Mouse (Mus musculus): ENCODE data around the gene Ccnb3. TPM values are rescaled to one million over a fixed set of nuclear protein-coding genes. Genes with fewer than 3 reads are reported as not detected.

Ccnb3 gene
- not detected in 2 replicates for polyA plus RNA-seq (2012; rRNA removed)

GRCm38 (mm10) chrX:7041519-7041918 lies at the start of gene Ccnb3:
TSS of gene Ccnb3 (minus strand) at chrX:7041619.
- H3K27ac ChIP-seq (ENCODE audit: insufficient read depth, low read depth, low read length), result no peak within 1 kb of the TSS
- WGBS, result 95% methylated on average over 19 of the region's 19 CpGs
- no peaks in the 10 kb centered on the region for H3K4me1 ChIP-seq (ENCODE audit: control insufficient read depth, insufficient read depth, low read length)

GRCm38 (mm10) chrX:7090323-7090722 lies 48.9 kb upstream of the Ccnb3 start:
- Histone ChIP-seq H3K27me3 (replicated peaks; ENCODE audit: control insufficient read depth, insufficient read depth, low read length) (no peaks in the 10 kb centered on the region), H3K36me3 (ENCODE audit: control insufficient read depth, insufficient read depth, low read length) (no peaks in the 10 kb centered on the region), H3K4me3 (ENCODE audit: insufficient read depth, low read depth, low read length) (no peak overlapping the region), H3K4me1 (ENCODE audit: control insufficient read depth, insufficient read depth, low read length) (no peaks in the 10 kb centered on the region), H3K27ac (ENCODE audit: insufficient read depth, low read depth, low read length) (no peak overlapping the region)
- TF ChIP-seq POLR2A (IDR thresholded peaks at IDR 0.05; ENCODE audit: low read depth, low read length), result no peak
- TF ChIP-seq CTCF (conservative IDR thresholded peaks at IDR 0.05; ENCODE audit: insufficient read depth, insufficient read length, low read depth, low read length), result no peak
- DNase-seq, result no peak

More at GRCm38 (mm10) chrX:7041519-7041918, at the start of gene Ccnb3:
- TF ChIP-seq POLR2A (IDR thresholded peaks at IDR 0.05; ENCODE audit: low read depth, low read length) (no peak), CTCF (conservative IDR thresholded peaks at IDR 0.05; ENCODE audit: insufficient read depth, insufficient read length, low read depth, low read length) (no peak)
- no peak for DNase-seq
- Histone ChIP-seq H3K27me3 (replicated peaks; ENCODE audit: control insufficient read depth, insufficient read depth, low read length) (no peaks in the 10 kb centered on the region), H3K4me3 (ENCODE audit: insufficient read depth, low read depth, low read length) (no peak within 1 kb of the TSS), H3K36me3 (ENCODE audit: control insufficient read depth, insufficient read depth, low read length) (no peaks in the 10 kb centered on the region)

- H3K4me1 ChIP-seq (ENCODE audit: control insufficient read depth, insufficient read depth, low read length), result no peaks in the 10 kb centered on the region
- H3K27me3 ChIP-seq (replicated peaks; ENCODE audit: control insufficient read depth, insufficient read depth, low read length), result no peaks in the 10 kb centered on the region
- H3K27ac ChIP-seq (ENCODE audit: insufficient read depth, low read depth, low read length), result no peak overlapping the region
- H3K4me3 ChIP-seq (ENCODE audit: insufficient read depth, low read depth, low read length), result no peak overlapping the region
- H3K36me3 ChIP-seq (ENCODE audit: control insufficient read depth, insufficient read depth, low read length), result no peaks in the 10 kb centered on the region
- WGBS, result 72% methylated on average over 1 of the region's 1 CpGs
- TF ChIP-seq CTCF (conservative IDR thresholded peaks at IDR 0.05; ENCODE audit: insufficient read depth, insufficient read length, low read depth, low read length) (no peak), POLR2A (IDR thresholded peaks at IDR 0.05; ENCODE audit: low read depth, low read length) (no peak)
- no peak for DNase-seq
Observed at GRCm38 (mm10) chrX:7085878-7086277, 44.5 kb upstream of the Ccnb3 start.

- Histone ChIP-seq H3K27me3 (replicated peaks; ENCODE audit: control insufficient read depth, insufficient read depth, low read length) (no peaks in the 10 kb centered on the region), H3K27ac (ENCODE audit: insufficient read depth, low read depth, low read length) (no peak overlapping the region), H3K4me3 (ENCODE audit: insufficient read depth, low read depth, low read length) (no peak overlapping the region), H3K4me1 (ENCODE audit: control insufficient read depth, insufficient read depth, low read length) (no peaks in the 10 kb centered on the region), H3K36me3 (ENCODE audit: control insufficient read depth, insufficient read depth, low read length) (no peaks in the 10 kb centered on the region)
- DNase-seq, result no peak
- WGBS, result 79% methylated on average over 6 of the region's 6 CpGs
- TF ChIP-seq CTCF (conservative IDR thresholded peaks at IDR 0.05; ENCODE audit: insufficient read depth, insufficient read length, low read depth, low read length) (no peak), POLR2A (IDR thresholded peaks at IDR 0.05; ENCODE audit: low read depth, low read length) (no peak)
Observed at GRCm38 (mm10) chrX:7079820-7080429, 38.5 kb upstream of the Ccnb3 start.

- no peak overlapping the region for H3K4me3 ChIP-seq (ENCODE audit: insufficient read depth, low read depth, low read length)
- no peak for DNase-seq
- no peak overlapping the region for H3K27ac ChIP-seq (ENCODE audit: insufficient read depth, low read depth, low read length)
- no peaks in the 10 kb centered on the region for H3K36me3 ChIP-seq (ENCODE audit: control insufficient read depth, insufficient read depth, low read length)
- no peaks in the 10 kb centered on the region for H3K27me3 ChIP-seq (replicated peaks; ENCODE audit: control insufficient read depth, insufficient read depth, low read length)
- no peaks in the 10 kb centered on the region for H3K4me1 ChIP-seq (ENCODE audit: control insufficient read depth, insufficient read depth, low read length)
- TF ChIP-seq CTCF (conservative IDR thresholded peaks at IDR 0.05; ENCODE audit: insufficient read depth, insufficient read length, low read depth, low read length) (no peak), POLR2A (IDR thresholded peaks at IDR 0.05; ENCODE audit: low read depth, low read length) (no peak)
- WGBS, result 80% methylated on average over 2 of the region's 2 CpGs
Observed at GRCm38 (mm10) chrX:7068002-7068401, 26.6 kb upstream of the Ccnb3 start.

GRCm38 (mm10) chrX:7067219-7067618 lies 25.8 kb upstream of the Ccnb3 start, which contains the start of gene Akap4:
TSS of gene Akap4 (plus strand) at chrX:7067519.
- Histone ChIP-seq H3K27me3 (replicated peaks; ENCODE audit: control insufficient read depth, insufficient read depth, low read length) (no peaks in the 10 kb centered on the region), H3K27ac (ENCODE audit: insufficient read depth, low read depth, low read length) (no peak within 1 kb of the TSS), H3K4me1 (ENCODE audit: control insufficient read depth, insufficient read depth, low read length) (no peaks in the 10 kb centered on the region), H3K36me3 (ENCODE audit: control insufficient read depth, insufficient read depth, low read length) (no peaks in the 10 kb centered on the region), H3K4me3 (ENCODE audit: insufficient read depth, low read depth, low read length) (no peak within 1 kb of the TSS)
- WGBS, result 100% methylated on average over 1 of the region's 1 CpGs
- TF ChIP-seq POLR2A (IDR thresholded peaks at IDR 0.05; ENCODE audit: low read depth, low read length) (no peak), CTCF (conservative IDR thresholded peaks at IDR 0.05; ENCODE audit: insufficient read depth, insufficient read length, low read depth, low read length) (no peak)
- no peak for DNase-seq

GRCm38 (mm10) chrX:7064109-7064508 lies 22.7 kb upstream of the Ccnb3 start:
- TF ChIP-seq POLR2A (IDR thresholded peaks at IDR 0.05; ENCODE audit: low read depth, low read length) (no peak), CTCF (conservative IDR thresholded peaks at IDR 0.05; ENCODE audit: insufficient read depth, insufficient read length, low read depth, low read length) (no peak)
- Histone ChIP-seq H3K4me3 (ENCODE audit: insufficient read depth, low read depth, low read length) (no peak overlapping the region), H3K36me3 (ENCODE audit: control insufficient read depth, insufficient read depth, low read length) (no peaks in the 10 kb centered on the region), H3K27me3 (replicated peaks; ENCODE audit: control insufficient read depth, insufficient read depth, low read length) (no peaks in the 10 kb centered on the region), H3K27ac (ENCODE audit: insufficient read depth, low read depth, low read length) (no peak overlapping the region), H3K4me1 (ENCODE audit: control insufficient read depth, insufficient read depth, low read length) (no peaks in the 10 kb centered on the region)
- DNase-seq, result no peak

All from kidney, adult 2 months (tissue).